Mouse (Mus musculus) liver, adult 2 months (tissue): ENCODE data around the gene Nr4a1. TPM values are rescaled to one million over a fixed set of nuclear protein-coding genes. Genes with fewer than 3 reads are reported as not detected.
A peak's percentile ranks its signal among the peaks of the same experiment; 100 is the strongest.

Experiments
- DNase-seq: peaks from one replicate; pipeline ENCODE4 v3.0.0-alpha.2; 2011; ENCODE audit warnings: low read depth, low spot score; ENCODE audit errors: extremely low read depth
- H3K27ac ChIP-seq: fragments of 200-500 bp; replicated peaks from 2 replicates; pipeline ENCODE4 v1.5.1; 2012; ENCODE audit warnings: low read depth, mild to moderate bottlenecking, control low read depth, inconsistent platforms, low read length; ENCODE audit not compliant: insufficient read depth
- H3K27me3 ChIP-seq: fragments of 200-500 bp; 2 replicates; pipeline ENCODE4 v1.6.1; 2012; ENCODE audit warnings: mild to moderate bottlenecking, moderate library complexity, low read length, inconsistent platforms; ENCODE audit not compliant: control insufficient read depth, insufficient read depth
- H3K36me3 ChIP-seq: fragments of 200-500 bp; 2 replicates; pipeline ENCODE4 v1.6.1; 2012; ENCODE audit warnings: low read length, inconsistent platforms; ENCODE audit not compliant: control insufficient read depth, insufficient read depth
- H3K4me1 ChIP-seq: fragments of 200-500 bp; 2 replicates; pipeline ENCODE4 v1.6.1; 2011; ENCODE audit warnings: low read length; ENCODE audit not compliant: control insufficient read depth, insufficient read depth
- H3K4me3 ChIP-seq: fragments of 200-500 bp; 2 replicates; pipeline ENCODE4 v1.5.1; 2011; ENCODE audit warnings: low read depth, mild to moderate bottlenecking, control low read depth, low read length, moderate library complexity; ENCODE audit not compliant: insufficient read depth
- H3K79me2 ChIP-seq: fragments of 200-500 bp; 2 replicates; pipeline ENCODE4 v1.6.1; 2012; ENCODE audit warnings: inconsistent platforms, mild to moderate bottlenecking, low read length, moderate library complexity; ENCODE audit not compliant: control insufficient read depth, insufficient read depth
- H3K9ac ChIP-seq: fragments of 200-500 bp; 2 replicates; pipeline ENCODE4 v1.6.1; 2012; ENCODE audit warnings: low read depth, mild to moderate bottlenecking, control low read depth, inconsistent platforms, low read length
- CTCF ChIP-seq: fragments of 200-500 bp; IDR thresholded peaks from 2 replicates; pipeline ENCODE4 v1.5.1; 2011; ENCODE audit warnings: low read depth, low read length, control low read depth
- POLR2A ChIP-seq: fragments of 200-500 bp; IDR thresholded peaks from 2 replicates; pipeline ENCODE4 v1.6.1; 2011; ENCODE audit warnings: low read length, control low read depth; ENCODE audit not compliant: insufficient read depth; ENCODE audit errors: extremely low read depth
- WGBS: fragments of 180-500 bp; shearing (Covaris S2); methylation state at CpG from one replicate; pipeline ENCODE4 v1.1.7; 2018; 5-methylcytosine and 5-hydroxymethylcytosine counted together
- polyA plus RNA-seq: library from polyadenylated mRNA; depleted of rRNA; stranded (reverse); fragments of >200 nt; gene quantifications from 2 replicates; pipeline ENCODE4 v1.2.3, GENCODE M21; 2012
- total RNA-seq: library from RNA; depleted of rRNA; stranded (reverse); fragments of >200 nt; gene quantifications from 2 replicates; pipeline ENCODE4 v1.2.3, GENCODE M21; 2014

Gene Nr4a1
- total and polyA plus RNA-seq, 2 experiments: 0.18 to 0.89 TPM

- TF ChIP-seq POLR2A (no peak), CTCF (no peak)
- no peak overlapping the region for H3K27ac ChIP-seq
- no peaks in the 10 kb centered on the region for H3K27me3 ChIP-seq
These were observed 19.3 kb upstream of the Nr4a1 start for GRCm38 (mm10) chr15:101234611-101235341.

GRCm38 (mm10) chr15:101235342-101235698 lies 18.7 kb upstream of the Nr4a1 start:
- Histone ChIP-seq H3K4me3 (no peak overlapping the region), H3K9ac (no peak overlapping the region), H3K79me2 (no peaks in the 10 kb centered on the region), H3K27me3 (no peaks in the 10 kb centered on the region), H3K27ac (no peak overlapping the region), H3K4me1 (no peaks in the 10 kb centered on the region), H3K36me3 (no peaks in the 10 kb centered on the region)
- TF ChIP-seq POLR2A: no peak
- TF ChIP-seq CTCF: no peak
- WGBS: 37% methylated on average over 5 of the region's 5 CpGs
- no peak for DNase-seq

More at GRCm38 (mm10) chr15:101234611-101235341, 19.3 kb upstream of the Nr4a1 start:
- no peak overlapping the region for H3K9ac ChIP-seq
- no peaks in the 10 kb centered on the region for H3K4me1 ChIP-seq
- no peaks in the 10 kb centered on the region for H3K79me2 ChIP-seq
- DNase-seq: no peak
- 62% methylated on average over 10 of the region's 10 CpGs for WGBS
- no peaks in the 10 kb centered on the region for H3K36me3 ChIP-seq
- H3K4me3 ChIP-seq: no peak overlapping the region

- TF ChIP-seq CTCF (no peak), POLR2A (no peak)
- no peak overlapping the region for H3K4me3 ChIP-seq
- no peaks in the 10 kb centered on the region for H3K4me1 ChIP-seq
- no peak overlapping the region for H3K27ac ChIP-seq
- H3K79me2 ChIP-seq: no peaks in the 10 kb centered on the region
- no peak for DNase-seq
- WGBS: 21% methylated on average over 12 of the region's 12 CpGs
- no peak overlapping the region for H3K9ac ChIP-seq
- no peaks in the 10 kb centered on the region for H3K36me3 ChIP-seq
- no peaks in the 10 kb centered on the region for H3K27me3 ChIP-seq
These were observed 18.2 kb upstream of the Nr4a1 start for GRCm38 (mm10) chr15:101235728-101236327.

GRCm38 (mm10) chr15:101236878-101237277 lies 17.2 kb upstream of the Nr4a1 start:
- no peaks in the 10 kb centered on the region for H3K27me3 ChIP-seq
- H3K4me1 ChIP-seq: no peaks in the 10 kb centered on the region
- no peak overlapping the region for H3K9ac ChIP-seq
- no peaks in the 10 kb centered on the region for H3K79me2 ChIP-seq
- no peak for DNase-seq
- H3K36me3 ChIP-seq: no peaks in the 10 kb centered on the region
- no peak for TF ChIP-seq POLR2A
- TF ChIP-seq CTCF: peak; percentile 87
- 6% methylated on average over 3 of the region's 3 CpGs for WGBS
- no peak overlapping the region for H3K27ac ChIP-seq
- no peak overlapping the region for H3K4me3 ChIP-seq

GRCm38 (mm10) chr15:101238885-101239511 lies 15.1 kb upstream of the Nr4a1 start:
- no peak overlapping the region for H3K27ac ChIP-seq
- no peak for DNase-seq
- H3K9ac ChIP-seq: no peak overlapping the region
- H3K4me1 ChIP-seq: no peaks in the 10 kb centered on the region
- WGBS: 20% methylated on average over 28 of the region's 28 CpGs
- no peaks in the 10 kb centered on the region for H3K27me3 ChIP-seq
- H3K4me3 ChIP-seq: no peak overlapping the region
- H3K36me3 ChIP-seq: no peaks in the 10 kb centered on the region
- no peaks in the 10 kb centered on the region for H3K79me2 ChIP-seq
- peak; percentile 65 for TF ChIP-seq CTCF
- TF ChIP-seq POLR2A: no peak

GRCm38 (mm10) chr15:101239821-101240220 lies 14.2 kb upstream of the Nr4a1 start:
- no peaks in the 10 kb centered on the region for H3K79me2 ChIP-seq
- no peak overlapping the region for H3K9ac ChIP-seq
- no peaks in the 10 kb centered on the region for H3K36me3 ChIP-seq
- WGBS: 71% methylated on average over 8 of the region's 8 CpGs
- H3K4me3 ChIP-seq: no peak overlapping the region
- no peak overlapping the region for H3K27ac ChIP-seq
- no peak for DNase-seq
- no peaks in the 10 kb centered on the region for H3K4me1 ChIP-seq
- no peaks in the 10 kb centered on the region for H3K27me3 ChIP-seq
- TF ChIP-seq POLR2A: no peak
- TF ChIP-seq CTCF: no peak
